Mouse (Mus musculus) lung, postnatal 0 days (tissue): Measurements from ENCODE around the gene Nfatc2. TPM values are rescaled to one million over a fixed set of nuclear protein-coding genes. Genes with fewer than 3 reads are reported as not detected.

ENCODE experiments used
- ATAC-seq: fragments of 200-750 bp; cut with Nextera tagmentation; 2 replicates; pipeline ENCODE4 v1.8.0; 2017; ENCODE audit warnings: moderate library complexity
- DNase-seq: peaks from one replicate; pipeline ENCODE4 v3.0.0-alpha.2; 2016; ENCODE audit warnings: low spot score
- H3K27ac ChIP-seq: fragments of 300-500 bp; sonication (generic); 2 replicates; pipeline ENCODE4 v1.5.1; 2014; ENCODE audit warnings: antibody characterized with exemption, mild to moderate bottlenecking, low read length, mixed read lengths
- H3K27me3 ChIP-seq: fragments of 300-500 bp; sonication (generic); replicated peaks from 2 replicates; pipeline ENCODE4 v1.6.1; 2014; ENCODE audit warnings: low read length, mixed read lengths; ENCODE audit not compliant: insufficient read depth
- H3K36me3 ChIP-seq: fragments of 300-500 bp; sonication (generic); 2 replicates; pipeline ENCODE4 v1.6.1; 2014; ENCODE audit warnings: low read length, mixed read lengths; ENCODE audit not compliant: insufficient read depth
- H3K4me1 ChIP-seq: fragments of 300-500 bp; sonication (generic); 2 replicates; pipeline ENCODE4 v1.6.1; 2014; ENCODE audit warnings: antibody characterized with exemption, low read depth, low read length, mixed read lengths; ENCODE audit not compliant: insufficient read depth
- H3K4me2 ChIP-seq: fragments of 300-500 bp; sonication (generic); replicated peaks from 2 replicates; pipeline ENCODE4 v1.6.1; 2014; ENCODE audit warnings: low read depth, mild to moderate bottlenecking, low read length, moderate library complexity, mixed read lengths
- H3K4me3 ChIP-seq: fragments of 300-500 bp; sonication (generic); 2 replicates; pipeline ENCODE4 v1.5.1; 2014; ENCODE audit warnings: low read depth, low read length
- H3K9ac ChIP-seq: fragments of 300-500 bp; sonication (generic); replicated peaks from 2 replicates; pipeline ENCODE4 v1.6.1; 2014; ENCODE audit warnings: low read depth, mild to moderate bottlenecking
- H3K9me3 ChIP-seq: fragments of 300-500 bp; sonication (generic); 2 replicates; pipeline ENCODE4 v1.6.1; 2016; ENCODE audit warnings: low read length, mixed read lengths
- CTCF ChIP-seq: IDR thresholded peaks from 2 replicates; pipeline ENCODE4 v1.5.1; 2016; ENCODE audit warnings: antibody characterized with exemption, mild to moderate bottlenecking
- EP300 ChIP-seq: IDR thresholded peaks from 2 replicates; pipeline ENCODE4 v1.6.1; 2016; ENCODE audit warnings: antibody characterized with exemption, mild to moderate bottlenecking, control low read depth
- WGBS: fragments of 180-500 bp; shearing (Covaris S2); extraction: QIAGEN DNeasy Blood & Tissue Kit; methylation state at CpG from one replicate; pipeline ENCODE4 v1.1.7; 2014; 5-methylcytosine and 5-hydroxymethylcytosine counted together
- polyA plus RNA-seq: library from polyadenylated mRNA; unstranded; fragments of >200 nt; fragmentation: Nextera tagmentation; extraction: Ambion mirVana; gene quantifications from 2 replicates; pipeline ENCODE4 v1.2.1, GENCODE M21; 2015

Gene Nfatc2
- polyA plus RNA-seq, 1 experiment from 2014 or later: 0.72 TPM

GRCm38 (mm10) chr2:168504431-168505182 is 96.8 kb downstream of the Nfatc2 start:
- Histone ChIP-seq H3K36me3 (no peaks in the 10 kb centered on the region), H3K4me1 (no peaks in the 10 kb centered on the region), H3K9ac (no peak overlapping the region), H3K4me2 (no peak overlapping the region), H3K9me3 (no peaks in the 10 kb centered on the region), H3K27me3 (no peaks in the 10 kb centered on the region), H3K4me3 (no peak overlapping the region), H3K27ac (no peak overlapping the region)
- ATAC-seq (no peak), DNase-seq (no peak)
- WGBS: 78% methylated on average over 27 of the region's 27 CpGs
- TF ChIP-seq EP300: no peak
- no peak for TF ChIP-seq CTCF

DNA sequence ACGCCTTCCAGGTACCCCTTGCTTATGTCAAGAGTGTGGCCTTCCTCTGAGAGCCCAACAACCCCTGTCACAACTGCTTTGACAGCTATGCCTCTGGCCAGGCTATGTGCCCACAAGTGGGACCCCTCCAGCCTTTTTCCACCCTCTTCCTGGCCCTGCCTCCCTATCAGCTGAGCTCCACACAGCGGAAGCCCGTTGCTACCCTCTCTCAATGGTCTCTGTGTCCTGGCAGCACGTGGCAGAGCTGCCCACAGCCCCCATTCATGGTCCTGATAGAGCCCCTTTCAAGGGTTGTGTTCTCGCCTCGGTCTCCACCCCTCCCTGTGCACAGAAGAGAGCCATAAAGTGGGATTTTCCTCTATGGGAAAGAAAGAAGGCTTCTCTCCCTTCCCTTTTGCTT is 97.7 kb downstream of the Nfatc2 start:
- H3K9me3 ChIP-seq: no peaks in the 10 kb centered on the region
- H3K4me1 ChIP-seq: no peaks in the 10 kb centered on the region
- ATAC-seq: no peak
- no peak overlapping the region for H3K27ac ChIP-seq
- no peak for TF ChIP-seq CTCF
- no peak for TF ChIP-seq EP300
- H3K4me2 ChIP-seq: no peak overlapping the region
- H3K36me3 ChIP-seq: no peaks in the 10 kb centered on the region
- DNase-seq: no peak
- H3K4me3 ChIP-seq: no peak overlapping the region
- WGBS: 76% methylated on average over 6 of the region's 6 CpGs
- H3K9ac ChIP-seq: no peak overlapping the region
- H3K27me3 ChIP-seq: no peaks in the 10 kb centered on the region

GRCm38 (mm10) chr2:168500750-168501149 is 100.7 kb downstream of the Nfatc2 start:
- no peaks in the 10 kb centered on the region for H3K27me3 ChIP-seq
- 73% methylated on average over 6 of the region's 6 CpGs for WGBS
- no peak overlapping the region for H3K4me2 ChIP-seq
- H3K36me3 ChIP-seq: no peaks in the 10 kb centered on the region
- ATAC-seq (no peak), DNase-seq (no peak)
- no peaks in the 10 kb centered on the region for H3K4me1 ChIP-seq
- H3K4me3 ChIP-seq: no peak overlapping the region
- no peak overlapping the region for H3K9ac ChIP-seq
- H3K9me3 ChIP-seq: no peaks in the 10 kb centered on the region
- no peak overlapping the region for H3K27ac ChIP-seq
- no peak for TF ChIP-seq EP300
- no peak for TF ChIP-seq CTCF

- H3K9ac ChIP-seq: no peak overlapping the region
- WGBS: 70% methylated on average over 6 of the region's 6 CpGs
- H3K4me3 ChIP-seq: no peak overlapping the region
- no peaks in the 10 kb centered on the region for H3K27me3 ChIP-seq
- H3K9me3 ChIP-seq: no peaks in the 10 kb centered on the region
- no peaks in the 10 kb centered on the region for H3K4me1 ChIP-seq
- no peak for ATAC-seq
- H3K27ac ChIP-seq: no peak overlapping the region
- H3K4me2 ChIP-seq: no peak overlapping the region
- DNase-seq: no peak
- H3K36me3 ChIP-seq: no peaks in the 10 kb centered on the region
- TF ChIP-seq EP300: no peak
- TF ChIP-seq CTCF: no peak
Measured at GRCm38 (mm10) chr2:168500244-168500643, 101.2 kb downstream of the Nfatc2 start.

DNA sequence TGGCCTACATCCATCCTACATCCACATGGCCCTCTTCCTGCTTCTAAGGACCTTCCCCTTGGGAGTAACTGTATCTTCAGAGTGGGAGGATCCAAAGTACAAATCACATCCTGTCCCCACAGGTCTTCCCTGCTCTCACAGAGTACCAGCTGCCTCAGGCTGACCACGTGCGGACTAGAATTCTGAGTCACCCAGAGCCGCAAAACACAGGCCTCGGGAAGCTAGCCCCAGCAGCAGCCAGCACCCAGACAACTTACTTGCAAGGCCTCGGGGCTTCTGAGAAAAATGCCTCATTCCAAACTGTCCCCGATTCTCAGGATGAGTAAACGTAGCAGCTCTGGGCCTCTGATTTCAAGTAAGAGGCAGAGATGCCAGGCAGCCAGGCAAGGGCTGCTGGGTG is 109.7 kb downstream of the Nfatc2 start:
- WGBS: 66% methylated on average over 7 of the region's 7 CpGs
- ATAC-seq: peak; percentile 47
- Histone ChIP-seq H3K4me3 (no peak overlapping the region), H3K27me3 (no peaks in the 10 kb centered on the region), H3K4me2 (no peak overlapping the region), H3K36me3 (no peaks in the 10 kb centered on the region), H3K9ac (no peak overlapping the region), H3K9me3 (no peaks in the 10 kb centered on the region), H3K27ac (no peak overlapping the region), H3K4me1 (no peaks in the 10 kb centered on the region)
- peak; percentile 32 for DNase-seq
- no peak for TF ChIP-seq EP300
- no peak for TF ChIP-seq CTCF

- H3K36me3 ChIP-seq: no peaks in the 10 kb centered on the region
- H3K9ac ChIP-seq: no peak overlapping the region
- WGBS: 88% methylated on average over 13 of the region's 13 CpGs
- no peaks in the 10 kb centered on the region for H3K9me3 ChIP-seq
- no peak overlapping the region for H3K4me3 ChIP-seq
- TF ChIP-seq CTCF (no peak), EP300 (no peak)
- no peak for ATAC-seq
- H3K4me2 ChIP-seq: no peak overlapping the region
- no peaks in the 10 kb centered on the region for H3K27me3 ChIP-seq
- no peak for DNase-seq
- no peaks in the 10 kb centered on the region for H3K4me1 ChIP-seq
- no peak overlapping the region for H3K27ac ChIP-seq
Measured at GRCm38 (mm10) chr2:168489953-168490352, 111.5 kb downstream of the Nfatc2 start.
